Mouse (Mus musculus): Measurements from ENCODE around the gene Pi4ka.

DNA sequence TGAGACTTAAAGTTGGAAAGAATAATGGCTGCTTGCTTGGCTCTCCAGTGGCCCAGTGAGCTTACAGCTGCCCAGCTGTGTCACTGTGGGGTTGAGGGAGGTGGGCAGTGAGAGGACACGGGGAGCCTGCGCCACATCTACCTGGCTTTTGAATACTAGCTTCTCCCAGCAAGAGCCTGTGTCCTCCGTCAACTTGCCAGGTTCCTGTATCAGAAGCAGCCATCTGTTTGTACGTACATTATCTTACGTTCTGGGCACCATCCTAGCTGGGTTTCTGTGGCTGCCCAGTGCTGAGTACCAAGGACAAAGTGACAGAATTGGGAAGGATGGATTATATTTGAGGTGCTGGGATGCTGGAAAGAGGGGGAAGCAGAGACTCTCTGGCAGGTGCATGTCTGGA lies 136.2 kb downstream of the Pi4ka start:
- TF ChIP-seq CTCF (IDR thresholded peaks at IDR 0.05; ENCODE audit: low read depth) (no peak), EP300 (IDR thresholded peaks at IDR 0.05; ENCODE audit: low read depth) (no peak)

Data from liver, postnatal 0 days (tissue).